Comparison of ENCODE assay signal across 26 mouse cellular contexts in genomic region chr1:172274547-172274946, GRCm38 (mm10). TPM values are rescaled to one million over a fixed set of nuclear protein-coding genes. Genes with fewer than 3 reads are reported as not detected.
"Had no signal": no experiment of that assay in that cellular context is flagged by ENCODE, and none has a peak within 500 bp of the region (broad histone marks: within the 10 kb centered on the region; RNA-seq: fewer than 3 reads in every experiment).

No protein-coding gene starts in this region.

- H3K36me3 ChIP-seq: limb, embryonic 12.5 days; limb, embryonic 15.5 days; lung, embryonic 15.5 days had no signal

- H3K27ac ChIP-seq: limb, embryonic 12.5 days; limb, embryonic 15.5 days; liver, embryonic 14.5 days; lung, embryonic 15.5 days had no signal

- H3K9ac ChIP-seq: limb, embryonic 12.5 days; limb, embryonic 15.5 days; liver, embryonic 14.5 days; lung, embryonic 15.5 days had no signal

- H3K4me2 ChIP-seq: limb, embryonic 12.5 days; limb, embryonic 15.5 days; lung, embryonic 15.5 days; midbrain, embryonic 11.5 days had no signal

- DNase-seq: kidney, postnatal 10 days; layer of hippocampus, postnatal 36 days; left cerebral cortex, postnatal 4 days; lung, adult 18-20 months; lung, postnatal 10 days; lung, postnatal 36 days; midbrain, embryonic 14.5 days; thymus, adult 18-20 months; thymus, postnatal 36 days had no signal

- H3K4me1 ChIP-seq: limb, embryonic 12.5 days; limb, embryonic 15.5 days; lung, embryonic 15.5 days had no signal

- H3K4me3 ChIP-seq: limb, embryonic 12.5 days; limb, embryonic 15.5 days; lung, embryonic 15.5 days; megakaryocyte, embryonic 14.5 days had no signal

- H3K9me3 ChIP-seq: limb, embryonic 12.5 days; limb, embryonic 15.5 days; lung, embryonic 15.5 days; megakaryocyte, embryonic 14.5 days had no signal

- H3K27me3 ChIP-seq: limb, embryonic 12.5 days; limb, embryonic 15.5 days; lung, embryonic 15.5 days had no signal

RNA-seq across cellular contexts. Expression of gene Atp1a4, which starts 16.3 kb away (rescaled TPM):
- total RNA-seq: layer of hippocampus, adult 8-10 months; layer of hippocampus, postnatal 10 days; layer of hippocampus, postnatal 36 days; left cerebral cortex, adult 8-10 months; left cerebral cortex, postnatal 14 days had no signal
- polyA plus RNA-seq: kidney, embryonic 14.5 days; limb, embryonic 12.5 days; limb, embryonic 15.5 days; lung, embryonic 15.5 days; midbrain, embryonic 11.5 days; midbrain, embryonic 14.5 days; midbrain, postnatal 0 days; neural tube, embryonic 11.5 days; neural tube, embryonic 14.5 days; small intestine, adult 2 months; spleen, adult 2 months had no signal

RNA-seq across cellular contexts. Expression of gene Kcnj9, which starts 54.6 kb away (rescaled TPM):
- polyA plus RNA-seq: kidney, embryonic 14.5 days; limb, embryonic 12.5 days; small intestine, adult 2 months; stomach, embryonic 16.5 days had no signal
